Mouse (Mus musculus): ENCODE measurements around the gene Adamtsl3.

DNA sequence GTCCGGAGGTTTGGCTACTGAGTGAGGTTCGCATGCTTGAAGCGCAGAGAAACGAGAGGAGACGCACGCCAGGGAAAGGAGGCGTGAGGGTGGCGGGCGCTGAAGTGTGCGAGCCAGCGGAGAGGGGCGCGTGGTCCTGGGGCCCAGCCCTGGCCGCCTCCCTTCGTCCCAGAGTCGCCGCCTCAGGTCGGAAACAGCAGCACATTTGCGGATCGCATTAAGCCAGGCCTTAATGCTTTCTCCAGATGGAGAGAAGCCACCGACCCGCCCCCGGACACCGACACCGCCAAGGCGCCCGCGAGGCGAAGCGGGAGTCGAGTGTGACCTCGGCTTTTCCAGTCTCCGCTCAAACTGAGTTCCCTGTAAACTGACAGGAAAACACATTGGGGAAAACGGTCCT lies 638 bp downstream of the Adamtsl3 start:
- TF ChIP-seq CTCF (IDR thresholded peaks at IDR 0.05) (peak; percentile 41), POLR2A (IDR thresholded peaks at IDR 0.05; ENCODE audit: insufficient read depth, low read depth, low read length) (no peak), EP300 (IDR thresholded peaks at IDR 0.05; ENCODE audit: insufficient read depth, low read depth, low read length) (no peak)

Data from heart, adult 2 months (tissue).